Mouse (Mus musculus) c-Kit-positive CD71-negative TER-119-negative erythroid progenitor cells, embryonic 14.5 days (primary cell): ENCODE measurements around the gene Usp49.
"Not testable (repeated sequence)": the region's sequence is repeated elsewhere in the genome, so short reads cannot be mapped to it uniquely, and the experiment has no call there.

Source experiments
- DNase-seq: peaks from one replicate; pipeline ENCODE4 v3.0.0-alpha.2; 2013; ENCODE audit warnings: low read depth

Usp49 gene

DNA sequence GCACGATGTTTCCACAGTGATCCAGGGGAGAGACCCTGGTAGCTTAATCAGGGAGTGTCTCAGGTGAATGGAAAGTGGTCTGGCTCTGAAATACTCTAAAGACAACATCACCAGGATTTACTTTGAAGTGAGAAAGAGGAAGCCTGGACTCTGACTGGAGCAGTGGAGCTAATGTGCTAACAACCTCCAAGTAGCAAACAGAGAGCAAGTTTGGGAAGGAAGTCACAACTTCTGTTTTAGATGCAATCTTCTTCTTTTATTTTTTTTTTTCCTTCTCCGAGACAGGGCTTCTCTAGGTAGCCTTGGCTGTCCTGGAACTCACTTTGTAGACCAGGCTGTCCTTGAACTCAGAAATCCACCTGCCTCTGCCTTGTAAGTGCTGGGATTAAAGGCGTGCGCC lies 21.3 kb upstream of the Usp49 start:
- no peak for DNase-seq

DNA sequence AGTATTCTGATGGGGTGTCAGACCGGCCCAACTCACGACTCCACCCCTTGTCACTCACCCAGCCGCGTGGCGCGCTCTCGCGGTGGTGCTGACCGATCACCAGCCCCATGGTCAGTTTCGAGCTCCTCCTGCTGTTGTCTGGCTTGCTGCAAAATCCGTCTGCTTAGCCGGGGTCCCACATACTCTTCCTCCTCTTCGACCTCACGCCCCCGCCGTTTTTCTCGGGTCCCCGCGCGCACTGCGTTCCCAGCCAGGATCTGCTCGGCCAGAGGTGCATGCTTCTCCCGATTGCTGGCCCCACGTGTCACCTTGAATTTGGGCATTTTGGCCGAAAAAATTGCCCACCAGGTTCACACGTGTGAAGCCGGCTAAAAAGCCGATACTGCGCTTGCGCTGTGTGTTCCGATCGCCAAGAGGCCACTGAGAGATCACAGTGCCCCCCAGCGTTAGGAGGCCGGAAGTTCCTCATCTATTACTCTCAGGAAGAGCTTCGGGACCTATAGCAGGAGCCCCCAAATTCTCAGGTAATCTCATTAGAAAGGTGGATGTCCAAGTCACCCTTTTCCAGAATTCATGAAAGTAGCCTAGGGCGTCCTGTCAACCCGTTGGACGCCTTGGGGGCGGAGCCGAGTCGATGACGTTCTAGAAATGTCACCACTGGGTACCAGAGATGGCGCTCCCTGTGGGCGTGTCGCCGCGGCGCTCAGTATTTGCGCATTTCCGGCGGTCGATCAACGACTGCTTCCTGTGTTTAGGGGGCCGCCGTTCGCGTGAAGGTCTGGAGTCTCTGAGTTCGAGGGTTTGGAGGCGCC lies 19.4 kb upstream of the Usp49 start, which contains the start of the genes Bysl, Med20 and Gm20517:
Bysl (minus strand) TSS at position 644 of the 812 bp plus-strand sequence.
Med20 (plus strand) TSS at position 734 of the 812 bp plus-strand sequence.
Gm20517 (plus strand) TSS at position 741 of the 812 bp plus-strand sequence.
- DNase-seq, result peak; percentile 95

DNA sequence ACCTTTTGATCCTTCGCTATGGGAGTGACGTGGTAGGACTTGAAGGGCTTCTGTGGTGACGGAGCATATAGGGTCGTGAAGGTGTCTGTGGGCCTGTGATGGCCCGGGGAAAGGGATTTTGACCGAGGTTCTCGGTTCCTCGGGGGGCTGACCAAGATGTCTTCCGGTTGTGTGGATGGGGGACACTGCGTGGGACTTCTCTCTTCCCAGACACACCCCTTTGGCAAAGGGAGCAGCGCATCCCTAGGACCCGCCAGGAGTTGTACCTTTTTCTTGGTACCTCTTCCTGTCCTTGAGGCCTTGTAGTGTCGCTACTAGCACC lies 18.9 kb upstream of the Usp49 start:
- DNase-seq, result no peak

DNA sequence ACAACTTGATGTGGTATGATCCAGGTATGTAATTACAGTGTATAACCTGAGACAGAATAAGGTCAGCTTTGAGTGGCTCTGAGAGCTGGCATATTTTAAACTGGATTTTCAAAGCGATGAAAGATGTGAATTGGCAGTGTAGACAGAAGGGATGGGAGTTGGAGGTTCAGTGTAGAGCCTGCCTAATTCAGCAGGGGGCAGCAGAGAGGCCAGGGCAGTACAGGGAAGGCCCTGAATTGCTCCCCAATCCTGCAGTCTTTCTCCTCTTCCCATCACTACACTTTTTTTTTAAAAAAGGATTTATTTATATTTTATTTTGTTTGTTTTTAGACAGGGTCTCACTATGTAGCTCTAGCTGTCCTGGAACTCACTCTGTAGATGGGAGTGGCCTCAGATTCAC lies 16.5 kb upstream of the Usp49 start:
- peak; percentile 38 for DNase-seq

DNA sequence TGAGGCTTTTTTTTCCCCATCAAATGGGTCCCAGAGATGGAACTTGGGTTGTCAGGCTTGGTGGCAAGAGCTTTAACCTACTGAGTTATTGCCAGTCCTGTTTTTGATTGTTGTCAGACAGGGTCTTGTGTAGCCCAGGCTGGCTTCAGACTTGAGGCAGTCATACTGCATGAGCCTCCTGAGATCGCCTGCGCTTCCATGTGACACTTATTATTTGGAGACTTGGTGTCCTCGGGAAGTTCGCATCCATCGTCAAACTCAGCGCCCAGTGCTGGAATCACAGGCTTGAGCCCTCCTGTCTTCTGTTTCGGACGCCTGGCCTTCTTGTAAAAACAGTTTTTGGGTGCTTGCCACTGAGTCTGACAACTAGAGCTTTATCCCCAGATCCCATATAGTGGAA lies 14.4 kb upstream of the Usp49 start:
- no peak for DNase-seq

DNA sequence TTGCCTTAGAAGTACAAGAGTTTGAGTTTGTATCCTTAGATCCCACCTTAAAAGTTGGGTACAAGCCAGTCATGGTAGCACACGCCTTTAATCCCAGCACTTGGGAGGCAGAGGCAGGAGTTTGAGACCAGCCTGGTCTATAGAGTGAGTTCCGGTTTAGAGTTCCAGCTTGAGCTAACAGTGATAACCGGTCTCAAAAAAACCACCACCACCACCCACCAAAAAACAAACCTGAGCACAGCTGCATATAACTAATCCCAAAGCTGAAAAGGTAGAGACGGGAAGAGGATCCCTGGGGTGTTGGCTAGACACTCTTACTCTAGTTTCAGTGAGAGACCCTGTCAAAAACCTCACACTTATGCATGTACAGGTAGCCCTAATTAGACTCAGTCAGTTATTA lies 13.8 kb upstream of the Usp49 start:
- DNase-seq, result no peak

DNA sequence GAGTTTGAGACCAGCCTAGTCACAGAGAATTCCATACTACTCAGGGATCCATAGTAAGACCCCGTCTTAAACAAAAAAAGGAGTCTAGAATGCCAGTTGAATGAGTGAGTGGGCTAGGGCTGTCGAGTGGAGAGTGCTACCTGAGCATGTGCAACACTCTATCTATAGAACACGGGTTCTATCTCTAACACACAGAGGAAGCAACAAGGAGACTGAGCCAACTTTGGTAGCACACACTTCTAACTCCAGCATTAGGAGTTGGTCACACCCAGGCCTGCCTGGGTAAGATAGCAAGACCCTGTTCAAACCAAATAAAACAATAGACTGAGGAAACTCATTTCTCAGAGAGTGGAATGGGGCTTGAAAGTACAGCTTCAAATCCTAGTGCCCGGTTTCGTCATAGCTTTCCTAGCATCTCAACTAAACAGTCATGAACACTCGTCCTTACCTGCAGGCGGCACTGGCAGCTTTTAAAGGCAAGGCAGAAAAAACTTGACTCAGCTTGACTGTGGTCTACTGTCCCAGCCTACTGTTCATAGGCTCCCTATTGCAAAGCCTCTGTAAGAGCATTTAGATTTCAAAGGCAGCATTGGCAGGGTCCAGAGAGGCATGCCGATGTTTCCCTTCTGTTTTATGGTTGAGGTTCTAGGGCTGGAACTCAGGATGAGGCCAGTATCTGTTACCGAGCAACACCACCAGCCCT lies 12.7 kb upstream of the Usp49 start:
- peak; percentile 34 for DNase-seq

DNA sequence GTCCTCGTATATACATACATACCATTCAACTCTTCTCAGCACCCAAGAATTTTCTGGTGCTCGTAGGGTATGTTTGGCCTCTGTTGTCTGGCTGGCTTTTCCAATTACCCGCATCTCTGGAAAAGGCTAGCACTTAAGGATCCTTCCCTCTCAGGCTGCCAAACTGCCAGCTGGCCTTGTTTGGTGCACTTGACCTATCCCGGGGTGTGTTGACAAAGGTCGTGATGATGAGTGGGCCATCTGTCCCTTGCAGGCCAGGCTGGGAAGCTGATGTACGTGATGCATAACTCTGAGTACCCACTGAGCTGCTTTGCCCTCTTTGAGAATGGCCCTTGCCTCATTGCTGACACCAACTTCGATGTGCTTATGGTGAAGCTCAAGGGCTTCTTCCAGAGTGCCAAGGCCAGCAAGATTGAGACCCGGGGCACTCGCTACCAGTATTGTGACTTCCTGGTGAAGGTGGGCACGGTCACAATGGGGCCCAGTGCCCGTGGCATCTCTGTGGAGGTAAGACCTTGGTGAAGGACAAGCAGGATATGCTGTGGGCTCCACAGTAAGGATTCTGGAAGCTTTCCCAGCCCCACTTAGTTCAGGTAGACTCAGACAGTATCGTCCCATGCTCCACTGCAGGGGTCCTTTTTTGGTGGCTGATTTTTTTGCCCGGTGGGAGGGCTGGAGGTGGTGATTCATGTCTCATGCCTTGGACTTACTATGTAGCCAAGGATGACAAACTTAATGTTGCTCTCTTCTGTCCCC lies 11.8 kb upstream of the Usp49 start:
- DNase-seq, result no peak

DNA sequence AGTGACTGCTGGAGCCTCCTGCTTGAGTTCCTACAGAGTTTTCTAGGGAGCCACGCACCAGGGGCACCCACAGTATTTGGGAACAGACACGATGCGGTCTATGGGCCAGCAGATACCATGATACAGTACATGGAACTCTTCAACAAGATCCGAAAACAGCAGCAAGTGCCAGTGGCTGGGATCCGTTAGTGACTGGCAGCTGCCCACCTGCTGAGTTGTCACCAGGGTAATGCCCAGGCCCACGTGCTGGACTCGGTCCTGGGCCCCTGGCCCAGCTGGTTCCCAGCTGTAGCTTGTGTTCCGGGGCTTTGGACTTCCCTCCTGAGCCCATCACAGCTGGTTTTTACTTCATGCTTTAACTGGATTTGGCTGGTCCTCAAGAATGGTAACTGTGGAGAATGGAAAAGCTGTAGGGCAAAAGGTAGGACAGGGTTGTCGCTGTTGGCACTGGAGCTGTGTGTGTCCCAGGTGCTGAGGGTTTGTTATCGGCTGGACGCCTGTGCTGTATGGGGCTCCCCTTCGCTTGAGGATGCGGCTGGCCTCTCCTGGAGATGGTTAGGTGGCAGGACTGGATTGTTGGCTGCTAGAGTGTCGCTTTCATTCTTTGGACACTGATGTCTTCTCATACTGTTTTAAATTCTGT lies 7.5 kb upstream of the Usp49 start:
- DNase-seq, result no peak

DNA sequence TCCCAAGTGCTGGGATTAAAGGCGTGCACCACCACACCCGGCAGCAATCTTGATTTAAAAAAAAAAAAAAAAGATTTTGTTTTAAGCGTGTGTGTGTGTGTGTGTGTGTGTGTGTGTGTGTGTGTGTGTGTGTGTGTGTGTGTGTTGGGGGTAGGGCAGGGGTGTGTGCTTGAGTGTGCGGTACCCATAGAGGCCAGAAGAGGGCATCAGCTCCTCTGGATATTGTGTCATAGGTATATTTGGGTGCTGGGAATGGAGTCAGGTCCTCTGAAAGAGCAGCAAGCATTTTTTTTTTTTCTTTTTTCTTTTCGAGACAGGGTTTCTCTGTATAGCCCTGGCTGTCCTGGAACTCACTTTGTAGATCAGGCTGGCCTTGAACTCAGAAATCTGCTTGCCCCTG lies 5.9 kb upstream of the Usp49 start:
- DNase-seq, result not testable (repeated sequence)

DNA sequence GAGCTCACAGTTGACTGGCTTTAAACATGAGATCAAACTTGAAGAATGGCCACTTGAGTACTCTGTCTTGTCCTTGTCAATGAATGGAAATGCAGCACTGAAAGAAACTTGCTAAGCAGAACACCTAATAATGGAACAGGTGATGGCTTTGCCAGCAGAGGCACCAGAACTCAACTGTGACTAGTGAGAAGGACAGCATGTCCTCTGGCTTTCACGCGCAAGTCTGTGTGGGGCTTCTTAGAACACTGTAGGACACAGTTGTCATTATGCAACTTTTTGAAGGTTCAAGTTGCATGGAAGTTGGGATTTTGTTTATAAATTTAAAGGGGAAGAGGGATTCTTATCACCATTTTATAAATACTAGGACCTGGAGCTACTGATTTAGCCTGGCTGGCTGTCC lies 5.4 kb upstream of the Usp49 start:
- no peak for DNase-seq

DNA sequence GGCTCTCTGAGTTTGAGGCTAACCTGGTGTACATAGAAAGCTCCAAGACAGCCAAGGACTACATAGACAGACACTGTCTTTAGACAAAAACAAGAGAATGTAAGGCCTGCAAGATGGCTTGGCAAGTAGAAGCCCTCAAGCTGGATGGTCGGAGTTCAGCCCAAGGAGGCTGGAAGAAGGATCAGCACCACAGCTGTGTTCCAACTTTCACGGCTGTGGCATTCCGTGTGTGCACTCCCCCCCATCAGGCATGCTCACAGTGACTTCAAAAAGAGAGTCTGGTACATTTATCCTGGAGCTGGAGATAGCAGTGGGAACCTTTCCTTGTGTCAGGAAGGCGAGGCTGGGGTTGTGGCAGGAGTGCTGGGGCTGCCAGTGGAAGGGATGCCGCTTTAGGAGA lies 4.5 kb upstream of the Usp49 start:
- DNase-seq, result no peak

DNA sequence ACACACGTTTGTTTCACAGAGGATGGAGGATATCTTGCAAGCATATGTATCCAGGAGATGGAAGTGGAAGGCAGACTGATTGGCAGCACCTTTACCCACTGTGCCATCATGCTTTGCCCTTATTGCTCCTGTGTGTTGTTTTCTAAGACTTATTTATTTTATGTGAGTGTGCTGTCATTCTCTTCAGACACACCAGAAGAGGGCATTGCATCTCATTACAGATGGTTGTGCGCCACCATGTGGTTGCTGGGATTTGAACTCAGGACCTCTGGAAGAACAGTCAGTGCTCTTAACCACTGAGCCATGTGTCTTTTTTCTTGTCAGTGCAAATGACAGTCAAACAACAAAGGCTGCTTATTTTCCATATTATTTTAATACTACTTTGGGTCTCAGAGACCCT lies 2.7 kb upstream of the Usp49 start:
- DNase-seq, result no peak

DNA sequence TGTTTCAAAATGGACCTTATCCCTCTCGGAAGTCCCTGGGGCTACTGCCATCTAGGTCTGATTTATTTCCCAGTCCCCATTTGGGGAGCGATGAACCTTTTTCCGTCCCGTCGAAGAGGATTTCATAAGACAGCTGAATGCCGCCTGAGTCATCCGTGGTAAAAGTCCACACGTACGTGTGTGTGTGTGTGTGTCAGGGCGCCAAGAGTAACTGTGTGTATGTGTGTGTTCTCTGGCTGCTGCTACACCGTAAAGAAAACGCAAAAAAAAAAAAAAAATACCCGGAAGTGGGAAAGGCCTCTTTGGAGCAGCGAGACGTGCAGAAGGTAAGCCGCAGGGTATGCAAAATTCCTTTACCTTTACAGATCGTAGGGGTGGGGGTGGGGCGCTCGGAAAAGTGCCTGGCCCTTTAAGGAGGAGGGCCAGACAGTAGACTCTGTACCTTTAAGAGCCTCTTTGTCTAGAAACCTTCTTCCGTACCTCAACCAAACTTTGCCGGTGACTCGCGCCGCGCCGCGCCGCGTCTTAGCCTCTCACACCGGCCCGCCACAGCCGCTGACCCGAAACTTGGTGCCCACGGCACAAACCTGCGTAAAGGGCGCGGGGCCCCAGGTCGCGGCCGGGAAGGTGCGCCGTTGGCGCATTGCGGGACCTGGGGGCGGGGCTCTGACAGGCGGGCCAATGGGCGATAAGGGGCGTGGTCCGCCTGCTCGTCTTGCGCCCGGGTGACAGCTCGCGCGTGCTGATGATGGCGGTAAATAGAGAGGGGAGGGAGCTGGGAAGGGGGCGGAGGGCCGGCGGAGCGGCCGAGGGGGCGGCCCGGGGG lies 1.4 kb upstream of the Usp49 start:
- DNase-seq, result peak; percentile 89

DNA sequence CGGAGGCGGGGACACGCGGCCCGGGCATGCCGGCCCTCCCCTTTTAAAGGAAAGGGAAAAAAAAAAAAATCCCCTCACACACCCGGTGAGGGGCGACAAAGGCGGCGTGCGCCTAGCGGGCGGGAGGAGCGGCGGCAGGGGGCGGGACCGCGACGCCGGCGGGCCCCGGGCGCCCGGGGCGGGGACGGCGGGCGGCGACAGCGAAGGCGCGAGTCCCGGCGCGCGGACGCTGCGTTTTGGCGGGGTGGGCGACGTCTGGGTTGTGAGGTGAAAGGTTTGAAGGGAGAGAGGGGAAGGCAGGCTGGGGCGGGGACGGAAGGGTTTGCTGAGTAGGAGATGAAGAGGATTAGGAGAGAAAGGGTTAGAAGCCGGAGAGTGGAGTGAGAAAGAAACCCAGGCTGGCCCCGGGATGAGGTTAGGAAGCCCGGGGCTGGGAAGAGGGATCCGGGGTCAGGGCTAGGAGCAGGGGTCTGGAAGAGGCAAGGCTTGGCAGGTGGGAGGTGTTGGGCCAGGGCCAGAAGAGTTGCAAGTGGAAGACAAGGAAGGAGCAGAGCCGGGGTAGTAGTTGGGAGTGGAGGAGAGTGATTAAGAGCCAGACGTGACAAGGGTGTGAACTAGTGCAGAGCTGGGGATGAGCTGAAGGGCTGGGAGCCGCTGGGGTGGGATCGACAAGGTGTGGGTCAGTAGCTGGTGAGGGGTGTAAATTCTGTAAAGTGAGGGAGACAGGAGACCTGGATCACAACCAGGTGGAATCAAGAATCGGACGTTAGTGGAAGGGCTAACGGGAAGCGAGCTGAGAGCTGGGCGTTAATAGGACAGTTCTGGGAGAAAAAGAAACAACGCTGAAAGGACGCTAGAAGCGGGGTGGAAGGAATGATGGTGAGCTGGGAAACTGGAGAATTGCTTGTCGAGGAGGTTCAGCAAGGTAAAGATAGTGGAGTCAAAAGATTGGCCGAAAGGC lies 493 bp upstream of the Usp49 start:
- no peak for DNase-seq

DNA sequence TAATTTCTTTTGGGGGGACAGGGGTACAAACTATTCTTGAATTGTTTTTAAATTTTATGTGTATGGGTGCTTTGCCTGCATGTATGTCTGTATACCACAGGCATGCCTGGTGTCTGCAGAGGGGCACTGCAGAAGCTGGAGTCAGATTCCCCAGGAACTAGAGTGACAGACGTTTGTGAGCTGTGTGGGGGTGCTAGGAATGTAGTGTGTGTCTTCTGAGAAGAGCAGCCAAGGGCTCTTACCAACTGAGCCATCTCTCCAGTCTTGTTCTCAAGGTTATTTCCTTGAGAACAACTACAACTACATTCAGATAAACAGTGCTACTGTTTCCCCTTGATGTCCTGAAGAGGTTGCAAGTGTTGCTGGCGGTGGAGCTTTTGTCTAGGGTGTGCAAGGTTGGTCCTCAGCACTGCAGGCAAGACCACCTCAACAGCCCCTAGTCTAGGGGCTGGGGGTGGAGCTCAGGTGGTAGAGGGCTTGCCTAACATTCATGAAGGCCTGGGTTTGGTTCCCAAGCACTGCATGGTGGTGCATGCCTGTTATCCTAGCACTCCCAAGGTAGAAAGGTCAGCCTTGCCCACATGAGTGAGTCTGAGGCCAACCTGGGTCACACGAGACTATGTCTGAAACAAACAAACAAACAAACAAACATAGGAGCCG lies 1.8 kb downstream of the Usp49 start:
- no peak for DNase-seq

DNA sequence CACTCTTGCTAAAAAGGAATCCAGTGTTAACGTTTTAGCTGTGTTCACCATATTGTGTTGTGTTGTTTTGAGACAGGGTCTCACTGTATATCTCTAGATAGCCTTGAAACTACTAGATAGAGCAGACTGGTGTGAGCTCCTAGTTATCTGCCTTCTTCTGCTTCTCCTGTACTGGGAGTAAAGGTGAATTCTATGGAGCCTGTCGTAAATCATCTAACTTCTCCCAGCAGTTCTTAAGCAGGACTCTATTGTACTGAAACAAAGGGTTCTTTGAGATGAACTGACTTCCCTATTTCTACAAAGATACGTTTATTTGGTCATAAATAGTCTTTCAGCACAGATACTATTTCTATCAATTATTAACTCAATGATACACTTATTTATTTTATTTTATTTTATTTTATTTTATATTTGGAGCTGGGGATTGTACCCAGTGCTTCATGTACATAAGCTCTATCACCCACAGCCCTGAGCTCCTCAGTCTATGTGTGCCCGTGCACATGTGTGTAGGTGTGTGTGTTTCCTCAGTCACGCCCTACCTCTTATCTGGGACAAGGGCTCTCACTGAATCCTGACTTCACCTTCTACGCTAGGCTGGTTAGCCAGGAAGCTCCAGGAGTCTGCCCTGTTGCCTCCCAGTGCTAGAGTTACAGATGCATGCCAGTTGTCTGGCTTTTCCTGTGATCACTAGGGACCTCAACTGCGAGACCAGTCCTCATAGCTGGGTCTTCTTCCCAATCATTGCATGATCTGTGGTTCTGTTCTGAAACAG lies 3.7 kb downstream of the Usp49 start:
- no peak for DNase-seq

DNA sequence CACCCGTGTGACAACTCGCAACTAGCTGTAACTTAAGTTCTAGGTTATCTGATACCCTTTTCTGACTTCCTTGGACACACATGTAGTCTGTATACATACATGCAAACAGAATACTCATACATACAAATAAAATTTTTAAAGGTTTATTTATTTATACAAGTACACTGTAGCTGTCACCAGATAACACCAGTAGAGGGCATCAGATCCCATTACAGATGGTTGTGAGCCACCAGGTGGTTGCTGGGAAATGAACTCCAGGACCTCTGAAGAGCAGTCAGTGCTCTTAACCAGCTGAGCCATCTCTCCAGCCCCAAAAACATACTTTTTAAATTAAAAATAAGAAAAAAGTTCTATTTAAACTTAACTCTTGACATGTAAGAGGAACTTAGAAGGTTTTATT lies 12.5 kb downstream of the Usp49 start:
- DNase-seq, result no peak

DNA sequence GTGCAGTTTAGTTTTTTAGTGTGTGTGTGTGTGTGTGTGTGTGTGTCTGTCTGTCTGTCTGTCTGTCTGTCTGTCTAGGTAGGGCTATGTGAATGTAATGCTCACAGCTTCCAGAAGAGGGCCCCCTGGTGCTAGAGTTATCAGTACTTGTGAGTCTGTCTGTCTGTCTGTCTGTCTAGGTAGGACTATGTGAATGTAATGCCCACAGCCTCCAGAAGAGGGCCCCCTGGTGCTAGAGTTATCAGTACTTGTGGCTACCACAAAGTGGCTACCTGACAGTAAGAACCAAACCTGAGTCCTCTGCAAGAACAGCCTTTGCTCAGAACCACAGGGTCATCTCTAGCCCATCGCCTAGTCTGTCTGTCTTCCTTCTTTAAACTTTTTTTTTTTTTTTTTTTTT lies 16.2 kb downstream of the Usp49 start:
- peak; percentile 84 for DNase-seq
